Mouse (Mus musculus): ENCODE results near the gene Olfr1360. TPM values are rescaled to one million over a fixed set of nuclear protein-coding genes. Genes with fewer than 3 reads are reported as not detected.

Gene Olfr1360
- polyA plus RNA-seq, 1 experiment from 2014 or later, result not detected

DNA sequence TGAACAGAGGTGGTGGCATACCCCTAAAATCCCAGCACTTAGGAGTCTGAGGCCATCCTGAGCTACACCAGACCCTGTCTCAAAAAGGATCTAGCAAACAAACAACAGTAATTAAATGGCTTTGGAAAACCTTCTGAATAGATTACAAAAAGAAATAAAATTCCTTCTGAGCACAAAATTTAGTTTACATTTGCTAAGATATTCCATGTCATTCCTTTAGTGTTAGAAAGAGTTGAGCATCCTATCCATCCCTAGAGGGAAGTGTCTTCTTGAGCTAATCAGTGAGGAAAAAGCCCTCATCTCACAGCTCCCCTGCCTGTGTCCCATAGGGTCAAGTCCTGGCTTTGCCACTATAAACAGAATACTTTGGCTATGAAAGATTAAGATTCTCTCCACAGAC is 20.6 kb upstream of the Olfr1360 start, which contains the start of gene Olfr1359:
Gene Olfr1359 (plus strand): TSS at position 301 of the 400 bp plus-strand sequence.
- Histone ChIP-seq H3K27ac (ENCODE audit: low read depth, low read length) (no peak within 1 kb of the TSS), H3K36me3 (ENCODE audit: control insufficient read depth, insufficient read depth, low read length) (no peaks in the 10 kb centered on the region), H3K27me3 (ENCODE audit: control insufficient read depth, insufficient read depth, low read length) (no peaks in the 10 kb centered on the region), H3K4me2 (ENCODE audit: low read depth, low read length) (no peak within 1 kb of the TSS), H3K4me1 (ENCODE audit: control insufficient read depth, insufficient read depth, low read length) (no peaks in the 10 kb centered on the region), H3K9ac (replicated peaks; ENCODE audit: low read depth, low read length) (no peak within 1 kb of the TSS), H3K4me3 (ENCODE audit: low read depth, low read length) (no peak within 1 kb of the TSS), H3K9me3 (ENCODE audit: control insufficient read depth, low read length) (no peaks in the 10 kb centered on the region)
- no peak for ATAC-seq (ENCODE audit: low read depth)

DNA sequence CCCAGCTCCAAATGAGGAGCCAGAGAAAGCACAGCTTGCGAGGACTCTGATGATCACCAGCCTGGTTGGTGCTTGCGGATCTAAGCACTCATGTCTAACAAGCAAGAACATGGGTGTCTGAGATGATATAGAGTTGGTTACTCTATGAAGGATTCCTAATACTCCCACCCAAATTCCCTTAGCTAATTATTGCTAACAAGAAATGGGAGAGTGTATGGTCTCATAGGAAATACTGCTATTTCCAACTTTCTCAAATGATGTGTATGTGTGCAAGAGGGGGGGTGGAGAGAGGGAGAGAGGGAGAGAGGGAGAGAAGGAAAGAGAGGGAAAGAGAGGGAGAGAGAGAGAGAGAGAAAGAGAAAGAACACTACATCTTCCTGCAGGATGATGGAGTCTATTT is 13.9 kb downstream of the Olfr1360 start, which contains the start of gene Olfr1361:
Gene Olfr1361 (minus strand): TSS at position 101 of the 400 bp plus-strand sequence.
- ATAC-seq (ENCODE audit: low read depth), result no peak
- no peaks in the 10 kb centered on the region for H3K4me1 ChIP-seq (ENCODE audit: control insufficient read depth, insufficient read depth, low read length)
- H3K9me3 ChIP-seq (ENCODE audit: control insufficient read depth, low read length), result no peaks in the 10 kb centered on the region
- H3K27ac ChIP-seq (ENCODE audit: low read depth, low read length), result no peak within 1 kb of the TSS
- no peaks in the 10 kb centered on the region for H3K27me3 ChIP-seq (ENCODE audit: control insufficient read depth, insufficient read depth, low read length)
- WGBS, result 71% methylated on average over 2 of the region's 2 CpGs
- no peaks in the 10 kb centered on the region for H3K36me3 ChIP-seq (ENCODE audit: control insufficient read depth, insufficient read depth, low read length)
- no peak within 1 kb of the TSS for H3K4me2 ChIP-seq (ENCODE audit: low read depth, low read length)
- H3K4me3 ChIP-seq (ENCODE audit: low read depth, low read length), result no peak within 1 kb of the TSS
- H3K9ac ChIP-seq (replicated peaks; ENCODE audit: low read depth, low read length), result no peak within 1 kb of the TSS

DNA sequence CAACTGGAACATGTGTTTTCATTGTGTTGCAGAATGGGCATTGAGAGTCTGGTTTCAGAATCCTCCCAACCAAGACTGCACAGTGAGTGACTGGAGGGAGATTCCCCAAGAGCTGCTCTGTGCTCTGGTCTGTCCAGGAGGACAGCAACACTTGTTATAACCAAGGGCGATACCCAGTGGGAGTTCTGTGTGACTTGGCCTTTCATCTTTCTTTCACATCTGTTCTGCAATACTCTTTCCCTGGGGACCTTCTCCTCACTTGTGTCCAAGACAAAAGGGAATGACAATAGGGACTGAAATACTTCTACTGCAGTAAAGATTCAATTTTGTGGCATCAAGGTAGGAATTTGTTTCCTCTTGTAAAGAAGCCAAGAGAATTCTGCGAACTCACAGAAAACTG is 34.8 kb downstream of the Olfr1360 start, which contains the start of gene Olfr11:
Gene Olfr11 (minus strand): TSS at position 101 of the 400 bp plus-strand sequence.
- Histone ChIP-seq H3K27ac (ENCODE audit: low read depth, low read length) (no peak within 1 kb of the TSS), H3K4me2 (ENCODE audit: low read depth, low read length) (no peak within 1 kb of the TSS), H3K27me3 (ENCODE audit: control insufficient read depth, insufficient read depth, low read length) (no peaks in the 10 kb centered on the region), H3K9ac (replicated peaks; ENCODE audit: low read depth, low read length) (no peak within 1 kb of the TSS), H3K9me3 (ENCODE audit: control insufficient read depth, low read length) (no peaks in the 10 kb centered on the region), H3K4me3 (ENCODE audit: low read depth, low read length) (no peak within 1 kb of the TSS), H3K36me3 (ENCODE audit: control insufficient read depth, insufficient read depth, low read length) (no peaks in the 10 kb centered on the region), H3K4me1 (ENCODE audit: control insufficient read depth, insufficient read depth, low read length) (no peaks in the 10 kb centered on the region)
- ATAC-seq (ENCODE audit: low read depth), result no peak
- 77% methylated on average over 2 of the region's 2 CpGs for WGBS

Small RNA genes lying within 50 kb of the gene (microRNA-seq; reads per million reads assigned to microRNA genes)
- gene Gm44357, result not detected
- gene Gm44367, result not detected

Other genes starting within 250 kb of the Olfr1360 start
- 4.1 and 4.6 TPM in 2 replicates for gene Pgbd1, start 236.3 kb downstream of the Olfr1360 start, polyA plus RNA-seq (2014; fragmentation: Nextera tagmentation; extraction: Ambion mirVana)
- gene Zscan26, start 223.7 kb downstream of the Olfr1360 start, polyA plus RNA-seq (2014; fragmentation: Nextera tagmentation; extraction: Ambion mirVana), result 23.0 and 25.3 TPM in 2 replicates
- 3.0 and 3.9 TPM in 2 replicates for gene Nkapl, start 208.9 kb downstream of the Olfr1360 start, polyA plus RNA-seq (2014; fragmentation: Nextera tagmentation; extraction: Ambion mirVana)
- gene Zkscan4, start 198.5 kb downstream of the Olfr1360 start, polyA plus RNA-seq (2014; fragmentation: Nextera tagmentation; extraction: Ambion mirVana), result 10.5 and 11.3 TPM in 2 replicates
- not detected in 2 replicates for gene Gm10065, start 198.0 kb downstream of the Olfr1360 start, polyA plus RNA-seq (2014; fragmentation: Nextera tagmentation; extraction: Ambion mirVana)
- gene AK157302, start 182.2 kb downstream of the Olfr1360 start, polyA plus RNA-seq (2014; fragmentation: Nextera tagmentation; extraction: Ambion mirVana), result 0.18 and 0.67 TPM in 2 replicates
- 8.3 and 8.5 TPM in 2 replicates for gene Gm11273, start 176.0 kb downstream of the Olfr1360 start, polyA plus RNA-seq (2014; fragmentation: Nextera tagmentation; extraction: Ambion mirVana)
- gene Zkscan8, start 146.3 kb downstream of the Olfr1360 start, polyA plus RNA-seq (2014; fragmentation: Nextera tagmentation; extraction: Ambion mirVana), result 7.0 and 9.5 TPM in 2 replicates
- 0.11 and 0.17 TPM in 2 replicates for gene Olfr1366, start 134.6 kb downstream of the Olfr1360 start, polyA plus RNA-seq (2014; fragmentation: Nextera tagmentation; extraction: Ambion mirVana)
- 0.13 TPM in 1 of 2 replicates, not detected in the other for gene Olfr1535, start 117.5 kb downstream of the Olfr1360 start, polyA plus RNA-seq (2014; fragmentation: Nextera tagmentation; extraction: Ambion mirVana)
- gene Olfr1364, start 95.6 kb downstream of the Olfr1360 start, polyA plus RNA-seq (2014; fragmentation: Nextera tagmentation; extraction: Ambion mirVana), result not detected in 2 replicates
- gene Olfr1362, start 63.4 kb downstream of the Olfr1360 start, polyA plus RNA-seq (2014; fragmentation: Nextera tagmentation; extraction: Ambion mirVana), result not detected in 2 replicates
- gene Olfr11, start 34.9 kb downstream of the Olfr1360 start, polyA plus RNA-seq (2014; fragmentation: Nextera tagmentation; extraction: Ambion mirVana), result not detected in 2 replicates
- not detected in 2 replicates for gene Olfr1361, start 14.0 kb downstream of the Olfr1360 start, polyA plus RNA-seq (2014; fragmentation: Nextera tagmentation; extraction: Ambion mirVana)
- gene Olfr1359, start 20.7 kb upstream of the Olfr1360 start, polyA plus RNA-seq (2014; fragmentation: Nextera tagmentation; extraction: Ambion mirVana), result not detected in 2 replicates
- gene Hist1h2bl, start 38.7 kb upstream of the Olfr1360 start, polyA plus RNA-seq (2014; fragmentation: Nextera tagmentation; extraction: Ambion mirVana), result 1.5 TPM in 1 of 2 replicates, not detected in the other
- gene Hist1h2ai, start 39.0 kb upstream of the Olfr1360 start, polyA plus RNA-seq (2014; fragmentation: Nextera tagmentation; extraction: Ambion mirVana), result 7.0 and 9.4 TPM in 2 replicates
- 0.79 and 2.4 TPM in 2 replicates for gene Hist1h3h, start 40.3 kb upstream of the Olfr1360 start, polyA plus RNA-seq (2014; fragmentation: Nextera tagmentation; extraction: Ambion mirVana)
- gene Hist1h2bm, start 44.6 kb upstream of the Olfr1360 start, polyA plus RNA-seq (2014; fragmentation: Nextera tagmentation; extraction: Ambion mirVana), result 0.82 TPM in 1 of 2 replicates, not detected in the other
- gene Hist1h4j, start 57.7 kb upstream of the Olfr1360 start, polyA plus RNA-seq (2014; fragmentation: Nextera tagmentation; extraction: Ambion mirVana), result 0.37 and 0.75 TPM in 2 replicates
- 1.2 TPM in 1 of 2 replicates, not detected in the other for gene Hist1h4k, start 73.1 kb upstream of the Olfr1360 start, polyA plus RNA-seq (2014; fragmentation: Nextera tagmentation; extraction: Ambion mirVana)
- 1.4 and 2.9 TPM in 2 replicates for gene Hist1h2ak, start 76.4 kb upstream of the Olfr1360 start, polyA plus RNA-seq (2014; fragmentation: Nextera tagmentation; extraction: Ambion mirVana)
- gene Hist1h2bn, start 76.7 kb upstream of the Olfr1360 start, polyA plus RNA-seq (2014; fragmentation: Nextera tagmentation; extraction: Ambion mirVana), result 1.0 TPM in 1 of 2 replicates, not detected in the other
- 0.68 and 1.3 TPM in 2 replicates for gene Hist1h1b, start 103.2 kb upstream of the Olfr1360 start, polyA plus RNA-seq (2014; fragmentation: Nextera tagmentation; extraction: Ambion mirVana)
- gene Hist1h3i, start 106.0 kb upstream of the Olfr1360 start, polyA plus RNA-seq (2014; fragmentation: Nextera tagmentation; extraction: Ambion mirVana), result 21.5 and 30.1 TPM in 2 replicates
- gene Hist1h2an, start 109.8 kb upstream of the Olfr1360 start, polyA plus RNA-seq (2014; fragmentation: Nextera tagmentation; extraction: Ambion mirVana), result not detected in 2 replicates
- 0.54 TPM in 1 of 2 replicates, not detected in the other for gene Hist1h2bp, start 110.1 kb upstream of the Olfr1360 start, polyA plus RNA-seq (2014; fragmentation: Nextera tagmentation; extraction: Ambion mirVana)
- gene Hist1h2bq, start 132.8 kb upstream of the Olfr1360 start, polyA plus RNA-seq (2014; fragmentation: Nextera tagmentation; extraction: Ambion mirVana), result 2.4 and 4.5 TPM in 2 replicates
- gene Hist1h2ao, start 133.1 kb upstream of the Olfr1360 start, polyA plus RNA-seq (2014; fragmentation: Nextera tagmentation; extraction: Ambion mirVana), result not detected in 2 replicates
- gene Hist1h4m, start 134.3 kb upstream of the Olfr1360 start, polyA plus RNA-seq (2014; fragmentation: Nextera tagmentation; extraction: Ambion mirVana), result 1.5 TPM in 1 of 2 replicates, not detected in the other
- 4.7 and 7.3 TPM in 2 replicates for gene Hist1h4n, start 154.8 kb upstream of the Olfr1360 start, polyA plus RNA-seq (2014; fragmentation: Nextera tagmentation; extraction: Ambion mirVana)
- gene Hist1h2ap, start 156.1 kb upstream of the Olfr1360 start, polyA plus RNA-seq (2014; fragmentation: Nextera tagmentation; extraction: Ambion mirVana), result 268 and 373 TPM in 2 replicates
- gene Hist1h2br, start 156.3 kb upstream of the Olfr1360 start, polyA plus RNA-seq (2014; fragmentation: Nextera tagmentation; extraction: Ambion mirVana), result 2.4 and 4.8 TPM in 2 replicates